Mouse (Mus musculus) megakaryocyte, embryonic 14.5 days (primary cell): ENCODE results near the gene Clptm1. TPM values are rescaled to one million over a fixed set of nuclear protein-coding genes. Genes with fewer than 3 reads are reported as not detected.
A peak's percentile ranks its signal among the peaks of the same experiment; 100 is the strongest.

Experiments used
- H3K27me3 ChIP-seq: replicated peaks from 2 replicates; pipeline ENCODE3; 2012; ENCODE audit warnings: inconsistent platforms
- H3K36me3 ChIP-seq: replicated peaks from 2 replicates; pipeline ENCODE3; 2012; ENCODE audit warnings: low read length, inconsistent platforms, mixed read lengths
- H3K4me1 ChIP-seq: 2 replicates; pipeline ENCODE4 v1.6.1; 2012; ENCODE audit warnings: inconsistent platforms
- H3K4me3 ChIP-seq: replicated peaks from 2 replicates; pipeline ENCODE3; 2012; ENCODE audit warnings: moderate library complexity, mild to moderate bottlenecking, inconsistent platforms
- H3K9me3 ChIP-seq: 2 replicates; pipeline ENCODE4 v1.6.1; 2012; ENCODE audit warnings: inconsistent platforms
- FLI1 ChIP-seq: IDR thresholded peaks from 2 replicates; pipeline ENCODE4 v1.6.1; 2012; ENCODE audit warnings: low read length, inconsistent platforms, mixed read lengths
- GATA1 ChIP-seq: IDR thresholded peaks from 3 replicates; pipeline ENCODE4 v1.6.1; 2012; ENCODE audit warnings: mixed read lengths, low read length, inconsistent platforms, borderline replicate concordance
- polyA plus RNA-seq: library from polyadenylated mRNA; stranded (reverse); fragments of >175 nt; gene quantifications from 2 replicates; pipeline ENCODE4 v1.2.3, GENCODE M21; 2012; ENCODE audit warnings: low replicate concordance; ENCODE audit not compliant: insufficient read depth

Clptm1 gene
- polyA plus RNA-seq, 1 experiment: 153 TPM

DNA sequence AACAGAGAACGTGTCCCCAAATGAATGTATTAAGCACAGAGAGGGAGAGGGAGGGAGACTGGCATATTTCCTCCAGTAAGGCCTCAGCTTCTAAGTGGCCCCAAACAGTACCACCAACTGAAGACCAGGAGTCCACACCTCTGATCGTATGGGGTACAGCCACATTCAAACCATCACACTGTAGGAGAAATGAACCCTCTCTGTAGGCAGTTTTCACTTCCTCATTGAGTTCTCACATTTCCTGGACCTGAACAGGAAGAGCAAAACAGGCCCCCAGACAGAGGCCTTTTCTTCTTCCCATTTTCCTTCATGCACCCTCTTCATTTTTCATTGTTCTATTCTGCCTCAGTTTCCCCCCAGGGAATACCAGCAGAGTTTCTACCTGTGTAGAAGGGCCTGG lies 2.6 kb upstream of the Clptm1 start:
- no peak for TF ChIP-seq FLI1
- TF ChIP-seq GATA1: no peak
- peaks cover 6% of the 10 kb centered on the region for H3K36me3 ChIP-seq
- peak overlapping the region; percentile 18 for H3K4me3 ChIP-seq
- H3K27me3 ChIP-seq: peaks cover 11% of the 10 kb centered on the region
- peaks cover 48% of the 10 kb centered on the region for H3K4me1 ChIP-seq
- no peaks in the 10 kb centered on the region for H3K9me3 ChIP-seq

DNA sequence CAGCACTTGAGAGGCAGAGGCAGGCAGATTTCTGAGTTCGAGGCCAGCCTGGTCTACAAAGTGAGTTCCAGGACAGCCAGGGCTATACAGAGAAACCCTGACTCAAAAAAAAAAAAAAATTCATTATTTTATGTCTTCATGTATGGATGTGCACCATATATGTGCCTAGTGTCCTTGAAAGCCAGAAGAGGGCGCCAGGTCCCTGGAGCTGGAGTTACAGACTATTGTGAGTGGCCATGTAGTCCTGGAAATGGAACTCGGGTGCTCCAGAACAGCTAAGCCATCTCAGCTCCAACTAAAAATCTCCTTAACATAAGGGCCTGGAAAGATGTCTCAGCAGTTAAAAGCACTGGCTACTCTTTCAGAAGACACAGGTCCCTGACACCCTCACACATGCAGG lies 1.9 kb upstream of the Clptm1 start:
- Histone ChIP-seq H3K4me3 (no peak overlapping the region), H3K4me1 (peaks cover 55% of the 10 kb centered on the region), H3K9me3 (no peaks in the 10 kb centered on the region), H3K27me3 (peaks cover 11% of the 10 kb centered on the region), H3K36me3 (peaks cover 13% of the 10 kb centered on the region)
- TF ChIP-seq FLI1: no peak
- TF ChIP-seq GATA1: no peak

- H3K9me3 ChIP-seq: no peaks in the 10 kb centered on the region
- peak overlapping the region; percentile 98 for H3K4me3 ChIP-seq
- H3K36me3 ChIP-seq: peaks cover 34% of the 10 kb centered on the region
- no peak for TF ChIP-seq GATA1
- TF ChIP-seq FLI1: no peak
- H3K4me1 ChIP-seq: peaks cover 61% of the 10 kb centered on the region
- no peaks in the 10 kb centered on the region for H3K27me3 ChIP-seq
Measured at GRCm38 (mm10) chr7:19664455-19664954, 328 bp downstream of the Clptm1 start.

DNA sequence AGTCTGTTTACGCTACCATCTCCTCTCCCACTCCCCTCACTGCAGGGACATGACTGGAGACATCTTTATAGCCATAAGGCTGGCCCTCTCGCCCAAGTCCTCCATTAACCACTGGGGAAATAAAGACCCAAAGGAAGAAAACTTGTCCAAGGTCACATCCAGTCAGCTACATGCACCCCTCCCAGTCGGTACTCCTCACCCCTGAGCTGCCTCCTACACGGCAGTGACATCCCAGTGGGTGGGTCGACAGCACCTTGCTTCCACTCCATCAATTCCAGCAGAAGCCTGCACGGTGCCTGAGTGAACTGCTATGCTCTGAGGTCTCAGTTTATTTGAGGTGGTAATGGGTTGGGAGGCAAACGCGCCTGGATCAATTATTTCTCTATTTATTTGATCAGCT lies 893 bp downstream of the Clptm1 start:
- Histone ChIP-seq H3K9me3 (no peaks in the 10 kb centered on the region), H3K27me3 (no peaks in the 10 kb centered on the region), H3K4me1 (peaks cover 56% of the 10 kb centered on the region), H3K36me3 (peaks cover 38% of the 10 kb centered on the region), H3K4me3 (peak overlapping the region; percentile 98)
- TF ChIP-seq FLI1: no peak
- TF ChIP-seq GATA1: no peak

GRCm38 (mm10) chr7:19652614-19653013 lies 12.2 kb downstream of the Clptm1 start:
- Histone ChIP-seq H3K4me1 (peaks cover 54% of the 10 kb centered on the region), H3K9me3 (no peaks in the 10 kb centered on the region), H3K4me3 (no peak overlapping the region), H3K27me3 (no peaks in the 10 kb centered on the region), H3K36me3 (peaks cover 94% of the 10 kb centered on the region)
- TF ChIP-seq GATA1 (no peak), FLI1 (no peak)

- Histone ChIP-seq H3K4me3 (peak overlapping the region; percentile 57), H3K9me3 (no peaks in the 10 kb centered on the region), H3K27me3 (no peaks in the 10 kb centered on the region), H3K36me3 (peaks cover 92% of the 10 kb centered on the region), H3K4me1 (peaks cover 46% of the 10 kb centered on the region)
- TF ChIP-seq GATA1 (no peak), FLI1 (no peak)
Measured at GRCm38 (mm10) chr7:19651063-19651786, 13.6 kb downstream of the Clptm1 start.

DNA sequence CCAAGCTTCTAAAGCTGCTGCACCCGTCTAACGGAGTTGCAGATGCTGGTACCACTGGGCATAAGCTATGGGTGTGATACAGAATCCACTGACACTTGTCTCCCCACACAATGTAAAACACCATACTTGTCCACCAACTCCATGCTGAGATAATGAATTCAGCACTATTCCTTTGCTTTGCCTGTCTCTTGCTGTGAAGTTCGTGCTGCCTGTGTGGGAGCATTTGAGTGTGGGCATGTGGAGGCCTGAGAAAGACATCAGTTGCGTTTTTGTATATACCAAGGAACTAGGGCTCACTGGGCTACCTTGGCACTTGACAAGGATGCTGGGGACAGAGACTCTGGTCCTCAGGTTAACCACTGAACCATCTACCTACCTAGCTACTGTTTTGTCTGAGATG lies 23.6 kb downstream of the Clptm1 start:
- Histone ChIP-seq H3K36me3 (peaks cover 93% of the 10 kb centered on the region), H3K9me3 (no peaks in the 10 kb centered on the region)
- TF ChIP-seq GATA1 (no peak), FLI1 (no peak)

GRCm38 (mm10) chr7:19635074-19635827 lies 29.6 kb downstream of the Clptm1 start:
- peaks cover 87% of the 10 kb centered on the region for H3K36me3 ChIP-seq
- TF ChIP-seq GATA1 (no peak), FLI1 (no peak)

More for the DNA sequence above, 23.6 kb downstream of the Clptm1 start:
- Histone ChIP-seq H3K4me1 (peaks cover 10% of the 10 kb centered on the region), H3K4me3 (no peak overlapping the region), H3K27me3 (no peaks in the 10 kb centered on the region)

DNA sequence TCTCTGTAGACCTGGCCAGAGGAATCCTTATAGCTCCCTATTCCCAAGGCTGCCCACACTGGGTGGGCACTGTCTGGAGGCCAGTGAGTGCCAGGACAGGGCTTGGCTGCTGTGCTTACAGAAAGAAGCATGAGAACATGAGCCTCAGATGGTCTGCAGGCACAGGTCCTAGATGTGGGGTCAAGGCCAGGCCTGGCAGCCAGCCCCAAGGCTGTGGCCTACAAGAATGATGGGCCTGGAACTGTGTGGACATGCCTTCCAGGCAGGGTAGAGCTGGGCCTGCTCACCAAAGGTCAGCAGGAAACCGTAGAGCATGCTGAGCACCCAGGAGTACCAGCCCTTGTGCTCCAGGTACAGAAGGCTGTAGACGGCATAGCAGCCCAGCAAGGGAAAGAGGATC lies 30.2 kb downstream of the Clptm1 start:
- Histone ChIP-seq H3K4me3 (peak overlapping the region; percentile 5), H3K27me3 (no peaks in the 10 kb centered on the region), H3K9me3 (no peaks in the 10 kb centered on the region), H3K36me3 (peaks cover 81% of the 10 kb centered on the region), H3K4me1 (peaks cover 62% of the 10 kb centered on the region)
- no peak for TF ChIP-seq FLI1
- no peak for TF ChIP-seq GATA1

More at GRCm38 (mm10) chr7:19635074-19635827, 29.6 kb downstream of the Clptm1 start:
- Histone ChIP-seq H3K9me3 (no peaks in the 10 kb centered on the region), H3K4me1 (peaks cover 56% of the 10 kb centered on the region), H3K27me3 (no peaks in the 10 kb centered on the region), H3K4me3 (no peak overlapping the region)

DNA sequence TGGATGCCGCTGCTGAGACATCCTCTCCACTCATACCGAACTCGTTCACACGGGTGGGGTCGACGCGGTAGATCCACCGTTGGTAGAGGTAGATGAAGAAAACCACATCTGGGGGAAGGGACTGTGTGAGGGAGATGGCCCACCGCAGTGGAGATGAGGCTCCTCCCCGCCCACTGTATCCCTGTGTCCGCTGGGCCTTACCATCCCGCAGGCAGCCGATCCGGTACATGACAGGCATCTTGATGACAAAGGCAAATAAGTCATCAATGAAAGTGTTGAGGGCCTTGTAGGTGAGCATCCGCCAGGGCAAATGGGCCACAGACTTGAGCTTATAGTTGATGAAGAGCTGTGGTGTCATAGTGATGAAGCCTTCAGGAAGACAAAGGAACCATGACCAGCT lies 31.0 kb downstream of the Clptm1 start:
- TF ChIP-seq GATA1: no peak
- no peak for TF ChIP-seq FLI1

More for the DNA sequence above, 31.0 kb downstream of the Clptm1 start:
- Histone ChIP-seq H3K4me1 (peaks cover 65% of the 10 kb centered on the region), H3K9me3 (no peaks in the 10 kb centered on the region), H3K27me3 (no peaks in the 10 kb centered on the region), H3K4me3 (no peak overlapping the region), H3K36me3 (peaks cover 74% of the 10 kb centered on the region)
